Mouse (Mus musculus) C2C12 (cell line): ENCODE results near the gene Yod1.

Experiments used
- CTCF ChIP-seq: IDR thresholded peaks from one replicate; pipeline ENCODE4 v1.5.1; 2011; ENCODE audit not compliant: control insufficient read depth, insufficient read depth, insufficient read length
- FOSL1 ChIP-seq: IDR thresholded peaks from one replicate; pipeline ENCODE4 v1.8.0; 2011; ENCODE audit warnings: mild to moderate bottlenecking, low read length; ENCODE audit not compliant: poor library complexity, insufficient read depth, severe bottlenecking
- MAX ChIP-seq: IDR thresholded peaks from one replicate; pipeline ENCODE4 v1.6.1; 2011; ENCODE audit warnings: mild to moderate bottlenecking, control low read depth
- MYOD1 ChIP-seq: IDR thresholded peaks from one replicate; pipeline ENCODE4 v1.6.1; 2011; ENCODE audit warnings: low read depth; ENCODE audit not compliant: control insufficient read depth, insufficient read length
- MYOG ChIP-seq: IDR thresholded peaks from one replicate; pipeline ENCODE4 v1.6.1; 2011; ENCODE audit not compliant: control insufficient read depth, insufficient read length; ENCODE audit errors: extremely low read depth
- USF1 ChIP-seq: IDR thresholded peaks from one replicate; pipeline ENCODE4 v1.6.1; 2011; ENCODE audit warnings: low read depth, mild to moderate bottlenecking, control low read depth, moderate library complexity

DNA sequence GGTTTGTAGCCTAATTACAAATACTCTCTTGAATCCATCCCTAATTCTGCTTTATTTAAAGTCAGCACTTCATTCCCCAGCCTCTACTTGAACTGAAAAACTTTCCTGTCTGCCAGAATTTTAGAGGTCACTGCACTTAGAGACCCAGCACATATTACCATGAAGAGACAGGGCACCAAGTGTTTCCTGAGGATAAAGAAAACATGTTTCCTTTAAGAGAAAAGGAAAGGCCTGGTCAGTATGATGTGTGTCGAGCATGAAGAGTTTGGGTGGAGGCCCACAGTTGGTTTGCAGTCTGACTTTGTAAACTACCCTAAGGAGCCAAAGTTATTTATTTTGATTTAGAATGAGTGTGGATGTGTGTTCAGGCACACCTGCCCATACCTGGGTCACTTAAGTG, 10.9 kb downstream of the Yod1 start:
- no peak for TF ChIP-seq CTCF
- TF ChIP-seq MYOG = no peak
- no peak for TF ChIP-seq MYOD1
- no peak for TF ChIP-seq FOSL1
- no peak for TF ChIP-seq USF1
- TF ChIP-seq MAX = no peak
